Mouse (Mus musculus) bone marrow, adult 2 months (tissue): ENCODE measurements around the gene Zfp839.
A peak's percentile ranks its signal among the peaks of the same experiment; 100 is the strongest.

Experiments
- CTCF ChIP-seq: fragments of 200-500 bp; IDR thresholded peaks from 2 replicates; pipeline ENCODE4 v1.5.1; 2011; ENCODE audit warnings: low read length, control low read depth; ENCODE audit not compliant: control insufficient read depth, insufficient read depth
- POLR2A ChIP-seq: fragments of 200-500 bp; IDR thresholded peaks from 2 replicates; pipeline ENCODE4 v1.6.1; 2011; ENCODE audit warnings: low read depth, mild to moderate bottlenecking, control low read depth, low read length, borderline replicate concordance; ENCODE audit not compliant: control insufficient read depth

- no peak; the same call in 1 of the 2 replicates for TF ChIP-seq CTCF
- TF ChIP-seq POLR2A: peak; percentile 42; the same call in 1 of the 2 replicates
Observed at GRCm38 (mm10) chr12:110889036-110890020, 39.3 kb downstream of the Zfp839 start, which contains the start of the genes Cinp and Tecpr2.
